Mouse (Mus musculus) lung, postnatal 10 days (tissue): ENCODE measurements at regions not wholly inside any gene's neighbourhood (a gene's known extent, or its start where the extent isn't known, plus 50 kb on each side); places are given as distances from the start of the nearest gene placed in this dataset.

Source experiments
- DNase-seq: peaks from one replicate; pipeline ENCODE4 v3.0.0; 2021

DNA sequence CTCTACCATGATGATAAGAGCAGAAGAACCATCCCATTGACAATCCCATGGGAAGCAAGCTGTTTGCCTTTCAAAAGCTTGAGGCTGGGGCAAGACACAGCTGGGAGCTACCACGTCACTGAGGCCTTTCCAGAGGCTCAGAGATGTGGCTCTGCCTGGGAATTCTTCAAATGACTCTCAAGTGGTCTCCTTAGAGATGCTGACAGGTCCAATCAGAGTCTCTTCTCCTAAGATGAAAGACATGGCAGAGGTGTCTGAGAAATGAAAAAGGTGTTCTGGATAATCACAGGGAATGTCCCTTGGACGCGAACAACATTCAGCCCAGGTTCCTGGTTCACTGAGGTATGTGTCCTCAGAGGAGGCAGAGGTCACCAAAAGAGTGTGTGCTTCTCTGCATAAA lies 287.7 kb downstream of the Fam49a start:
- no peak for DNase-seq

DNA sequence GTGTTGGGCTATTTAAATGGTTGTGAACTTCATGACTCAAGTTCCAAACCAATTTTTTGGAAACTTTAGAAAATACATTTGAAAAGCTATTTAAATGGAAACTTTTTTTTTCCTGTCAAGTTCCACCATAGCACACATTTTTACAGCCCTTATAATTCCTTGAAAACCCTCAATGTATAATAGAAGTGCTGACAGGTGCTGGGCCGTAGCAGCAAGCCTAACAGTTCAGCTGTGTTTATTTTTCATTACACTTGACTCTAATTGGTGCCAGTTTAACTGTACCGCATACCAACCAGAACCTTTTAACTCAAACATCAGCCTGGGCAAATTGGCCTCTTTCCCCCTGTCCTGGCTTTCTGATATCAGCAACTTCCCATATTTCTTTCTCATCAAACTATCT lies 286.7 kb downstream of the Fam49a start:
- no peak for DNase-seq

DNA sequence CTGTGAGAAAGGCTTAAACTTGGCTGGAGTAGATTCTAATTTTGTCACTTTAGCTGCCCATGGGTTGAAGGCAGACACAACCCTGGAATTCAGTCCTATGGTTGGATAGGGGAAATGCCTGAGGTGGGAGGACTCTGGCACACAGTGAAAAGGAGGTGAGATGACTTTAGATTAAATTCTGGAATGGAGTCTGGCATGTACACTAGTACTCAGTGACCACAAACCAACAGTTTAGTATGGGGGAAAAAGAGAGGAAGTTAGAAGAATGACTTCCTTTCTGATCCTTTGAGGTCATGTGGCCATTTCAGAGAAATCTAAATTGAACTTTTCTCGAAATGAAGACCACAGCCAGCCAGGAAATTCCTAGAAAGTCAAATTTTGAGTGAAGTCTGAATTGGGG lies 285.5 kb downstream of the Fam49a start:
- DNase-seq: no peak

DNA sequence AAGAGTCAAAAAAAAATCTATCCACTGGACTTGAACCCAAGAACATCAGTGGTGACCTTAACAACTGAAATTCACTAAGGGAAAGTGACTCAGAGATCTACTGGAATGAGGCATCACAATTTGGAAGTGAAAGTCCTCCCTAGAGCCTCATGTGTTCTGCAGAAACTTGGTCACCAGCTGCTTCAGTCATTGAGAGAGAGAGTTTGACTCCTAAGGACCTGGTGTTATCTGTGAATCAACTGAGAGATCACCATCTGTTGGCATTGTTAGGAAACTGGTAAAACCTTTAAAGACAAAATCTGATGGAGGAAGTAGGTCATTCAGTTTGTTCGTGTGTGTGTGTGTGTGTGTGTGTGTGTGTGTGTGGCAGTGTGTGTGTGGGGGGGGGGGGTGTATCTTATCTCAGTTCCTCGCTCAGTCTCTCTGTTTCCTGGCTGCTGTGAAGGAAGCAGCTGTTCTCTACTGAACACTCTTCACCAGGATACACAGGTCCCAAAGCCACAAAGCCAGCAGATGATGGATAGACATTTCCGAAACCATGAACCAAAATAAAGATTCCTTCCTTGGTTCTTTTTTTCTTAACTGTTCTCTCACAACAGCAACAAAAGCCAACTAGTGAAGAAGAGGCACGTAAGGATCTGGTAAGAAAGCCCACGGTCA lies 284.6 kb downstream of the Fam49a start:
- DNase-seq: no peak

DNA sequence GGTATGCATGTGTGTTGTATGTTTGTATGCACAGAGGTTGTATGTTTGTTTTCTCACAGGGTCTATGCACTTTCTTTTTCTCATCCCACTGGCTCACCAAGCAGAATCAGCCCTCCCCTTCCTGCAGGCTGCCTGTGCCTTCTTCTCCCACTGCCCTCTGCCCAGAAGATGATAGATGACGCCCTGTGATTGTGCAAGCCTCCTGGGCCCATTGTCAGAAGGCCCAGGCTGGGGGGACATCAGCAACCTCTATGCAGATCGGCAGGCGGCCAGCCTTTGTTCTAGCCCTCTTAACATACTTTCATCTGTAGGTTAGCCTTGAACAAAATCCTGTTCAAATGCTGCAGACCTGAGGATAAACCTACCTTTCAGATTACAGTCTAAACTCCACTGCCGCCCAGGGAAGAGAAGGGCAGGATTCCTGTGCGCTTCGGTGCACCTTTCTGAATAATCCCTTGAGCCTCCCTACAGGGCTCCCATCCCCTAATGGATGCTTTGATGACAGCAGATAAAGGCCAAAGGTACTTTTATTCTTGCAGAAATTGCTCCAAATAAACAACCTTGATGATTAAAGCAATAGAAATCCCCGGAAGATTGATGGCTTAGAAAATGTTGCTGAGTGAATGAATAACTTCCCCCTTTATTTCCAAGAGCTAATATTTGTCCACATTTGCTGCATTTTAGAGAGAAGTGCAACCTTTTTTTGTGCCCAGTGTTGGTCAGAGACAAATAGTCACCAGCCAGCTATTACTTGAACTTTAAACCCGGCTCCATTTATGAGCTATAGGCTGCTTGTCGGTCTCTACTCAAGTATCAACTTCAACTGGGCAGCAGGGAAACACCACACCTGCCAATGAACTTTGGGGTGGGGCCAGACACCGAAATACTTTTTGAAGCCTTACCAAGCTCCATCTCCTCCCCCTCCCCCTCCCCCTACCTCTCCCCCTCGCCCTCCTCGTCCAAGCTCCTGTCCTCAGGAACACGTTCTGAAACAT lies 279.4 kb downstream of the Fam49a start:
- peak; percentile 52 for DNase-seq

DNA sequence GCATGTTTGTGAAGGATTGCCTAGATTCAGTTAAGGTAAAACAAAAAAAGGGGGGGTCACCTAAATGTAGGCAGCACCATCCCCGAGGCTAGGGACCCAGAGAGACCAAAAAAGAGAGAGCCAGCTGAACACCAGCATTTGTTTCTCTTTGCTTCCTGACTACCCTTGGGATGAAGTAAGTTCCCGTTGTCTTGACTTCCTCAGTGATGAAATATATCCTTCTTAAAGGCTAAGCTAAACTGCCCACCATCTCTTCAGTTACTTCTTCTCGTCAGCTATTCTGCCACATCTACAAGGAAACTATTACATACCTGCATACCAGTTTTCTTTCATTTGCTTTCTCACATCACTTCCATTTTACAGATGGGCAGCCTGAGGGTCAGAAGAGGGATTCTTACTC lies 277.4 kb downstream of the Fam49a start:
- no peak for DNase-seq

DNA sequence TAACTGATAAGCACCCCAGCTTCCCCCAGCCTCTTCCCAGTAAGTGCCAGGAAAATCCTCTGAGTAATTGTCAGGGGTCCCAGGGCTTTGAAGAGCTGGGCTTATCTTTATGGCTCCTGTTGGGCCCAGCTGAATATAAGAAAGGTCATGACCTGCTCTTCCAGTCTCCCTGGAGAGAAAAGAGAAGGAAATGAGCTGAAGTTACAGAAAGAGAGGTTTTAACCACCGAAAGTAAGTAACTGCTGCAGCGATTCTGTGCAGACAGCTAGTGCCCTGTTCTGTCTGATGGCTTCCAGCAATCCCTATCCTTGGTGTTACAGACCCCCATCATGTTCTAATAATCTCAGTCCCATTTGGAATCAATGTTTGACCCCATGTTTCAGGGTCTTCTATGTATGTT lies 272.8 kb downstream of the Fam49a start:
- no peak for DNase-seq

DNA sequence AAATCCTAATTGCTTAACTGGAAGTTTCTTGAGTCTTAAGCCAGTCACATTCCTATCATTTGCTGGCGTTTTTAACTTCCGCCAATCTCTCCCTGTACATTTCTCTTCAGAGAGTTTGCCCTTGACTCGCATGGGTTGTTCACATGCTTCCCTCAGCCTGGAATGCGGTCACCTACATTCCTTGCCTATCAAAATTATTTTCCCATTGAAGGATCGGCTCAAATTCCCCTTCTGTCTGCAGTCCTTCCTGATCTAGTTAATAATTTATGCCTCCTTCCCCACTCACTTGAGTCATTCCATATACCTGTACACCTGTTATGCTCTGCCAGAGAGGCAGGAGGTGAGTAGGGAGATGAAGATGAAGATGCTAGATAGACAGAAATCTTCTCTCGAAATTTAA lies 268.9 kb downstream of the Fam49a start:
- DNase-seq: peak; percentile 5

DNA sequence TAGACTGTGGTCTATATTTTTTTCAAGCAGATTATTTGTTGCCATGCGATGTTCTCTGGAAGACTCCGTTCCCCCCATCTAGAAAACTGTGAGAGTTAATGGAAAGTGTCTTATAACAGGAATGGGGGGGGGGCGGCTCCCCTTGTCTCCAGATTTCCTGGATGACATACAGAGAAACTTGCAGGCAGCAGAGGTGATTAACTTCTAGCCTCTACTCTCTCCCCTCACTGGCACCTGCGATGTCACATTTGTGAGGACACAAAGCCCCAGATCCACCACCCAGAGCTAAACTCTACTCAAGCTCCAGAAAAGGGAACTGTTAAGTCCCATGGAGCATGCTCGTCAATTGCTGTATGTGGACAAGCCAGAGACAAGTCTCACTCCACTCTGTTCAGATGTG lies 267.6 kb downstream of the Fam49a start:
- no peak for DNase-seq

DNA sequence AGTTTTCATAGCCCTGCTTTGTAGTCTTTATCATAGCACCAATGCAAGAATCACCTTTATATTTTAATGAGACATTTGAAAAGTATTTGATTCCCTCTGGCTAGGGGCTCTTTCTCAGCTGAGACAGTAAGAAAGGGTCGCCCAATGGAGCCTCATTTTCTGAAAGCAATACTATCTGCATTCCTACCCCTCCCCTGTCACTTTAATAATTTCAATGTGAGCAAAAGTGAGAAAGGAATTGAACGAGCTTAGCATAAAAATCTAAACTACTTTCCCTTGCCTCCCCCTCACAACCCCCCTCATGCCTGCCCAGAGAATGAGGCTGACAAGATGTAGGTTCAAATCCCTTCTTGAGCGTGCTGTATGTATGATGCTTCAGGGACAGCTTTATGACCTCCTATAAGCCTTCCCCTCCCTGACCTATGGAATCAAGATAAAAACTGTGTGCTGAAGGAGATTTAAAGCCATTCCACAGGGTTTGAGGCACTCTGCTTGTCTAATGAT lies 266.6 kb downstream of the Fam49a start:
- DNase-seq: no peak

DNA sequence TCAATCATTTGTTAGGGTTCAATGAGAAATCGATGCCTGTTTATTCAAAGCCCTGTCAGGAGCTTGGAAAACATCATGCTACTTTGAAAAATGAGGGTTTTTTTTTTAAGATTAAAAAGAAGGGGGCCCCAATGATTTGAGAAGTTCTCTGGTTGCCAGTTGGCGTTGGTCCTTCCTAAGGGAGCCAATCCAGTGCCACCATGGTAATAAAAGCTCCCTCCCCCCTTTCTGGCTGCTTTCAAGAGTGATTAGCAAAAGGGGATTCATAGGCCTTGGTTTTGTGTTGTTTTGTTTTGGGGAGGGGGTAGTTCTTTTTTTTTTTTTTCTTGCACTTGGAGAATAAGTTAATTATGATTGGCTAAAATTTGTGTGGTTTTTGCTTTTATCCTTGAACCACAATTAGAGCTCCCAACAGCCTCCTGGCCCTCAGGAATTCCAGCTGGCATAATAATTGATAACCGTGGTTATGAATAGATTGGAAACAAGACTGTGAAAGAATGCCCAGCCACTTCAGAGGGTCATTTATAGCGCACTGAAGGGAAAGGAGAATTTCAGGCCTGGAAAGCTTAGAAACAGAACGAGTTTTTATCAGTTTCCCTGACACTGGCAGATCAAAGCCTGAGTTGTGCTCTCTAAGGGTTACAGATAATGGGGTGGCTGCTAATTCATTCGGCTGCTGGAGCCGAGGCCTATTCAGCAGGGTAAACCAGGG lies 266.0 kb downstream of the Fam49a start:
- DNase-seq: no peak

DNA sequence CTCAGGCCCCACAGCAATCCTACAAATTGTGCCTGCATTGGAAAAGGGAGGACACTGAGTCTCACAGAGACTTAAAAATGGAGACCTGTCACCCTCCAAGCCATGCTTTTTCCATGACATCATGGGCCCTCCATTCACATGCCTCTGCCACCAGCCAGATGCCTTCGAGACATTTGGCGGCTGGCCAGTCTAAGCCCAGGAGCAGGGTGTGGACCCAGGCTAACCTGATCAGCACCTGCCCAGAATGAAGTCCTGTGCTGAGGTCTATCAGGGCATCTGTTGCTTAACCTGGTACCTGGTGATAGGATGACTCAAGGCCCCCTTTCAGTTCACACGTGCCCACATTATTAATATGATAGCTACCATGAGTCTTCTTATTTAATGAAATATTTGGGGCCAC lies 265.4 kb downstream of the Fam49a start:
- DNase-seq: peak; percentile 12

DNA sequence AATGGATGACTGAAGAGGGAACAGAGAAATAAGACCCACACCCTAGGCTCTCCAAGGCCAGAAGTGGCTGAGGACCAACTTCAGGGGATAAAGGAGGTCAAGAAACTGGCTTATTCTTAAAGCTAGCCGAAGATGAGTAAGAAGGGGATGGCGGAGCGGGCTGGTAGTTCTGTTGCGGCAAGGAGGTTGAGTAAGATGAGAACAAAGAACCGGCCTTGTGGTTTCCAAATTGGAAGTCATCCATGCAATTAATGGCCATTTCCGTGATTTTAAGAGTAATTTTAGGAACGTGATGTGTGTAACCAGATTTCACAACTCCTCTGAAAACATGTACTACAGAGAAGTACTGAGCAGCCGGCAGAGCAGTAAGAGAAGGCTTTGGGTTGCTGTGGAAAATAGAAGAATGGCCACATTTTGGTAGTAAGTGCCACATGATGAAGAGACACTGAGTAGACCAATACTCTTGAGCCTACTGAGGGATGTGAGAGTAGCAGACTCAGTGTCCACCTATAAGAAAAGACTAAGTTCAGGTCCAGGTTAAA lies 258.4 kb downstream of the Fam49a start:
- no peak for DNase-seq

DNA sequence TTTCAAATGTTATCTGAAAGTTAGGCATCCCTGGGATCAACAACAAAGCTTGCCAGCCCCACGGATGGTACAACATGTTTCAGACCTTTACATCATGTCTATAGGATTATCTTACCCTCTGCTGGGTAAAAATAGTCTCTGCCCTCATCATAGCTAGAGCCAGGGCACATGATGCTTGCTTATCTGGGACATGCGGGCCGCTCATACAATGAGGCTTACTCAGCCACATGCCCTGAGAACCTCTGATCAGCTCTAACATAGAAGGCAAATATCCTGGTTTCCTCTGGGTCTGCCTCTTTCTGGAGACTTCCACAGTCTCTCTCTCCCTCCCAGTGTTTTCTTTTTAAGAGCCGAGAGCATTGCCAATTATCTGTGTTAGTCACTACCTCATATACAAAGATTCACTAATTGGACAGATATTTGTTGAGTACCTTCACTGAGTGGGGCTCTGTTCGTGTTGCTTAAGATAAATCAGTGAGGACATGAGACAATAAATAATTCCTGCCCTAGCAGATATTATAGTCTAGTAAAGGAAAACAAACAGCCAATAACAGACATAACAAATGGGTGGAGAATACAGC lies 256.6 kb downstream of the Fam49a start:
- no peak for DNase-seq

DNA sequence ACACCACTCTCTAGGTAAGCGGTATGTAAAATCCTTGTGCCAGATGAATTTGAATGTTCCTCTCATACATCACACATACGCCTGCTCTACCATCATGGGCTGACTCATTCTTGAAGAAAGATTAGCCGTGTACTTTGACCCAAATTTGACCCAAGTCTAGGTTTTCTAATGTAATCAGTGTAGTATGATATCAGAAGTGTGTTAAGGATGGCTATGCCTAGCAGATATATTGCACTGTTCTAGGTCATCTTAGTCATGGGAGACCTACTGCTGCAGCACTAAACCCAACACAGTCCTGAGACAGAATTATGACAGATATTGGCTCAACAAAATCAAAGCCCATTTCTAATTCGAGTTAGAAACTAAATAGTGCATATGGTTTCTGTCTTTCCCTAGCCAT lies 255.1 kb downstream of the Fam49a start:
- no peak for DNase-seq

DNA sequence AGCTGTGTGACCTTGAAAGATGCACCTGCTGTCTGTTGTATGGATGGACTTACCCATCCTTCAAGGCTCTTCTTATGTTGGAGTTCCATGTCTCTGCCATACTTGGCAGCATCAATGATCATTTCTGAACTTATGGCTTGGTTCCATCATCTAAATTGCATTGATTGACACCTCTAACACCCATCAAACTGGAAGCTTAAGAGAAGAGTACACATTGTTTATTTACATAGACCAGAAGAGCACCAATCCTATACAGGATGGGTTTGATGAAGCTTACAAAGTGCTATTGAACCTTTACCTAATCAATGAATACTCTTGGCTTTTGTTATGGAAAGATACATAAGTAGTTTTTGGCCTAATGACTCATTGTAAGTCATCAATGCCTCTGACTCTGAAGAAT lies 248.8 kb downstream of the Fam49a start:
- no peak for DNase-seq

DNA sequence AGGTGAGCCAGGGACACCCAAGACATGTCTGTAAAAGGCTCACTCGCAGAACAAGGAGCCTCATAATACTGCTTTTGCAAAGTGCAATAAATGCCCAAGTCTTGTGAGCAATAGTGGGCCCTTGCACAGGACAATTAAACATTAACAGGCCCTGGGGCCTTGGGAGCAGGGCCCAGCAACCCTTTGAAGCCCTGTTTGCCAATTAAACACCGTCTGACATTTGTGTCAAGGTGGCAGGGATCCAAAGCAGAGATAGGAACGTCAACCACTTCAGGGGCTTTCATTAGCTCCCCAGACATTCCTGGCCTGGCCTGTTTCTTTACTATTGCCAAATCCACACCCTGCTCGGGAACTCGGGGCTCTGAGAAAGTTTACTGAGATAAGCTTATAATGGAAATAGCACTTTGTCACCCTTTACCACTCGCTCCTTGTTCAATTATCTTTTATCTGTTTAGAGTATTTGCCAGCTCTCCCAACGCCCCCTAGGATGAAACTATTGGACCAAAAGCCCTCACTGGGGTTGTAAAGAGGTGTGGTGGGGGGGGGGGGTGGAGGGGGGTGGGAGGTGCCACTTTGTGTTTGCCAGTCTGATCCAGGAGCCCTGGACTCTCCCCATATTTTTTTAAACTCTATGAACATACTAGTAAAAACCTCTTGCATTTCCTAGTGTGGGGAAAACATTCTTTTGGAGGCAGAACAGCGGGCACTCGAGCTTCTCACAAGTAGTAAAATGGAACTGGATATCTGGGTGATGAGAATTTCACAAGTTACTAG lies 247.4 kb downstream of the Fam49a start:
- DNase-seq: peak; percentile 71

DNA sequence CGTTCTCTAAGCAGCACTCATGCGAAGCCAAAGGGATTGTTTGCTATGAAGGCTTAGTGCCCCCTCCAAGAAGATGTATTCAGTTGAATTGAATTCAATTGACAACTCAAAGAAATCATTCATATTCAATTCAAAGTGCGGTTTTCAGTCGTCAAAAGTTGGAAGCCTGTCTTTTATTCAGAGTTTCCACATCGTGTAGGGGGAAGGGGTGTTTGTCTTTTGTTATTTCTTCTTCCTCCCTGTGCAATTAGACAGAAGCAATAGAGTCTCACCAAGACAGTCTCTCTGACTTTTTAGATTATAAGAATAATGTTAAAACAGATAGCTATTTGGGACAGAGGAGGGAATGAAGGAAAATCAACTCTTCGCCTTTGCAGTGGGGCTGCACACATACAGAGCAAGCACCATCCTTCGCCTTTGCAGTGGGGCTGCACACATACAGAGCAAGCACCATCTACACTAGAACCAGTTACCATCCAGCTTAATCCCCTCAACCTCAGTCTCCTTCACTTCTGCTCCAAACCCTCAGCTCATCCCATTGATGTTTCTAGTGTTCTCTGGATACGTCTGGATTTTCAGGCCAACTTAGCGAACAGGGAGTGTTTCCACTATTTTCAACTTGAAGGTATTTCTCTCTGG lies 246.7 kb downstream of the Fam49a start:
- DNase-seq: no peak

DNA sequence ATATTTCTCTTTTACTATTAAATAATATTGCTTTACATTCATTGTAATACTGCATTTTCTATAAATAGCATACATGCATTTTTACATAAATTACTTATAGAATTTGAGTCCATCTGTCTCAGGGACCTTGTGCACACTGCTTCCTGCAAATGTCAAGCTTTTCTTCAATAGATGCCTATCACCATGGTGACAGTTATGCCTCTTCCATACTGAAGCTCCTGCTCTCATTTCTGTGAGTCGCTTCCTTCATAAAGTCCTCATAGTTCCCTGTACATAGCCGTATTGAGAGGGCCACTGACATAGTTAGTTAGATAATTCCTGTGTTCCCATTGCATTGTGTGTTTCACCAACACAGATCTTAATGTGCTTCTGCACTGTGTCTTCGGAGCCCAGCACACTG lies 244.7 kb downstream of the Fam49a start:
- DNase-seq: no peak

DNA sequence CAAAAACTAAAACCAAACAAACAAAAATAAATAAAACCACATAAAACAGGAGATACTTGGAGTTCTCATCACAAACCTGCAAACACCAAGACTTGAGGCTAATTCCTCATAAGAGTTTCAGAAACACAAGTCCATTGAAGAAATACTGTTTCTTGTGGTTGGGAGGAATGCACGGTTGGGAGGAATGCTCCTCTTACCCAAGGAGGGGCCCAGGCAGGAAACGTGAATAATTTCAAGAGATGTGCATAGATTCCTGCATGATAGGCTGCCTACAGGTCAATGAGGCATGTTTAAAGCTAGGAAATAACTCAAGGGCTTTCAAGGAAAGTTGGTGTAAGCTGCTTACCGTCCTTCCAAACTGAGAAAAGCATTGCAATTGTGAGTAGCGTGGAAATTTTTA lies 243.7 kb downstream of the Fam49a start:
- DNase-seq: peak; percentile 3

DNA sequence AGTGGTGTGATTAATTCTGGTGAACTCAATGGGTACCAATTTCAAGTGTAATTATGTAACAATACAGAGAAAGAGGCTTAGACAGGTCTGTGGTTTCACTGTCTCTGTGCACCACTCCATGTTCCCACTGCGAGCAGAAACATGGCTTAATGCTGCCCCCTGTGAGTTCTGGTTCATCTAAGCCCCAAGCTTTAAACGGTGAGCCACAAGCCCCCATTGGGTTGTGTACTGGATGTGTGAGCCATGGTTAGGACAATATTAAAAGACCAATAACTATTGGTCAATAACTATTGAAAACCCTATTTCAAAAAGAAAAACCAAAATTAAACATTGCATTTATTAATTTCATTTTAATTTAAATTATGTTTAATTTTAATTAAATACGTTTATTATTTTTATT lies 238.0 kb downstream of the Fam49a start:
- no peak for DNase-seq

DNA sequence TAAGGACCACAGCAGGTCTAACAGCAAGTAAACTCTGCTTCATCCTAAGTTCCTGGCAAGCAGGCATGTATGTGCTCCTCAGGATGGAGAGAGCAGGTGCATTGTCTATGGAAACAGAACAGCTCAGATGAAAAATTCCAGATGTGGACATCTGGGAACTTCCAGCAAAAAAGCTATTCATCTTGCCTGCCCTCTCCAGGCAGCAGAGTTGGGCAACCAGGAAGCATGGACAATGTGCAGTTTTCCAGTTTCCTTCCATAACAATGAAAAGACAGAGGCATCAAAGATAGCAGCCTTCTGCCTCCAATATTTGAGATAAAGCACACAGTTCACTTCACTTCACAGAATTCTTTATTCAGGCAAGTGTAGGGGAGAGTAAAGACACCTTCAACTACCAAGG lies 236.7 kb downstream of the Fam49a start:
- DNase-seq: no peak
